Mouse (Mus musculus): ENCODE measurements around the gene Hdac10. TPM values are rescaled to one million over a fixed set of nuclear protein-coding genes. Genes with fewer than 3 reads are reported as not detected.

Hdac10 gene
- polyA plus RNA-seq, 1 experiment, result 19.0 TPM

DNA sequence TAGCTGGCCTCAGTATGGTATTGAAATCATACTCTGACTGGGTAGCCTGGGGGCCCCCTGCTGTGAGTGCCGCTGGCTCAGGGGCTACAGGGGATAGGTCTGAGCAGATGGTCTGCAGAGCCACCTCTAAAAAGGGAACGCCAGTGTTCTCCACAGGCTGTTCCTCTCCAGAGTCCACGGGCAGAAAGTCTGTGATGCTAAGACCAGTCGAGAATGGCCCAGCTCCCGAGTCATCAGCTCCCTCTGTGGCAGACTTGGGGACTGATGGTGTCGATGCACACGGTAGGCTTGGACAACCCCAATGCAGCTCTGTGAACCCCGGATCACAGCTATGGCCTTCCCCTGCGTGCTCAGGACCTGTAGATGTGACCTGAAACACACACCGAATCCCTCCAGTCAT is 24.6 kb downstream of the Hdac10 start:
- TF ChIP-seq POLR2A (IDR thresholded peaks at IDR 0.05; ENCODE audit: low read depth, low read length) (no peak), CTCF (IDR thresholded peaks at IDR 0.05; ENCODE audit: extremely low read depth, insufficient read length, insufficient replicate concordance, low read depth, low read length) (no peak)
- Histone ChIP-seq H3K36me3 (ENCODE audit: control insufficient read depth, insufficient read depth, low read length) (peaks cover 70% of the 10 kb centered on the region), H3K4me1 (ENCODE audit: control insufficient read depth, insufficient read depth, insufficient read length, low read length) (no peaks in the 10 kb centered on the region), H3K27me3 (ENCODE audit: control insufficient read depth, insufficient read depth, low read length) (no peaks in the 10 kb centered on the region), H3K4me3 (ENCODE audit: low read depth, low read length) (no peak overlapping the region), H3K27ac (ENCODE audit: insufficient read depth, low read depth, low read length) (no peak overlapping the region)
- 88% methylated on average over 10 of the region's 10 CpGs for WGBS

DNA sequence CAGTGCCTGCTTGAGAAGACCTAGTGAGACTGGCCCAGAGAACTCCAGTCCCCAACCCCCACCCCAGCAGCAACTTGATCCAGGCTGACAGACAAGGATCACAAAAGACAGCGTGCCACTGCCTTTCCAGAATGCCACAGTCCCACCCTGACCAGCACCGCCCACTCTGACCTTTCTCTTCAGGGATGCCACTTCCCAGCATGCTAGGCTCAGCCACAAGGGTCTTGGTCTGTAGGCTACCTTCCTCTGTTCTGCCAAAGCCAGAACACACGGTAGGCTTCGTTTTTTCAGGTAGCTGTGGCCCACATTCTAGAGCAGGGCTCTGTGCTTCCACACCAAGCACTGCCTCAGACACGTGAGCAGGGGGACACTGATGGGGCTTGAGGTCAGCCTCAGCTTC is 25.9 kb downstream of the Hdac10 start:
- Histone ChIP-seq H3K4me1 (ENCODE audit: control insufficient read depth, insufficient read depth, insufficient read length, low read length) (no peaks in the 10 kb centered on the region), H3K27ac (ENCODE audit: insufficient read depth, low read depth, low read length) (no peak overlapping the region), H3K4me3 (ENCODE audit: low read depth, low read length) (no peak overlapping the region), H3K27me3 (ENCODE audit: control insufficient read depth, insufficient read depth, low read length) (no peaks in the 10 kb centered on the region), H3K36me3 (ENCODE audit: control insufficient read depth, insufficient read depth, low read length) (peaks cover 71% of the 10 kb centered on the region)
- no peak for TF ChIP-seq CTCF (IDR thresholded peaks at IDR 0.05; ENCODE audit: extremely low read depth, insufficient read length, insufficient replicate concordance, low read depth, low read length)
- no peak for TF ChIP-seq POLR2A (IDR thresholded peaks at IDR 0.05; ENCODE audit: low read depth, low read length)
- WGBS, result 77% methylated on average over 5 of the region's 5 CpGs

DNA sequence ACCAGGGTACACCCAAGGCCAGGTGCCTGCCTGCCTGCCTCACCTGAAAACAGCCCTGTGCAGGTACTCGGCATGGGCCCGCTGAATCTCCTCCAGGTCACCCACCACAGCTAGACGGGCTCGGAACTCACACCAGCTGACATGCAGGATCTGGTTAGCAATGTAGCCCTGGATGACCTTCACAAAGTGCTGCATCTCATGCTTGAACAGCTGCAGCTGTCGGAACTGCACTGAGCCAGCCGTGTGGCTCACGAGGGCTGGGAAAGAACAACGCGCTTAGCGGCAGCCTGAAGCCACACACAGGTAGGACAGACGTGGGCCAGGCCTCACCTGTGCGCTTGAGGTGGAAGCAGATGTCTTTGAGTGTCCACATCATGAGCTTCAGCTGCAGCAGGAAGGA is 27.7 kb downstream of the Hdac10 start:
- H3K36me3 ChIP-seq (ENCODE audit: control insufficient read depth, insufficient read depth, low read length), result peaks cover 76% of the 10 kb centered on the region
- WGBS, result 84% methylated on average over 12 of the region's 12 CpGs
- TF ChIP-seq CTCF (IDR thresholded peaks at IDR 0.05; ENCODE audit: extremely low read depth, insufficient read length, insufficient replicate concordance, low read depth, low read length) (no peak), POLR2A (IDR thresholded peaks at IDR 0.05; ENCODE audit: low read depth, low read length) (no peak)

DNA sequence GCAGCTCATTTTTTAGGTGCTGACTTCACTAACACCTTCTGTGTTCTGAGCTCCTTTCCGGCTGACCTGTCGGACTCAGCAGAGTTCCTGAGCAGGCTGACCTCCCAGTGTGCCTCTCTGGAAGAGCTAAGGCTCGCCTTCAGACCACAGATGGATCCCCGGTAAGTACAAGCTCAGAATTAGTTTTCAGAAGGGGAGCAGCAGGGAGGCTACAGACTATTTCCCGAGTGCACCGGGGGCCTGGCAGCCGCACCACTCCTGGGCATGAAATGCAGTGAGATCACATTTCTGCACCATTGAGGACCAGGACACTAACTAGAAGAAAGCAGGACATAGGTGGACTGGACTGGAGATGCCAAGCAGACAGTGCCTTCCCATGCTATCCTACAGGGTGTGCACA is 29.9 kb downstream of the Hdac10 start:
- Histone ChIP-seq H3K4me1 (ENCODE audit: control insufficient read depth, insufficient read depth, insufficient read length, low read length) (no peaks in the 10 kb centered on the region), H3K4me3 (ENCODE audit: low read depth, low read length) (no peak overlapping the region), H3K27ac (ENCODE audit: insufficient read depth, low read depth, low read length) (no peak overlapping the region), H3K36me3 (ENCODE audit: control insufficient read depth, insufficient read depth, low read length) (peaks cover 80% of the 10 kb centered on the region), H3K27me3 (ENCODE audit: control insufficient read depth, insufficient read depth, low read length) (no peaks in the 10 kb centered on the region)
- 90% methylated on average over 7 of the region's 7 CpGs for WGBS
- TF ChIP-seq POLR2A (IDR thresholded peaks at IDR 0.05; ENCODE audit: low read depth, low read length) (no peak), CTCF (IDR thresholded peaks at IDR 0.05; ENCODE audit: extremely low read depth, insufficient read length, insufficient replicate concordance, low read depth, low read length) (no peak)

More for the DNA sequence above, 27.7 kb downstream of the Hdac10 start:
- Histone ChIP-seq H3K27me3 (ENCODE audit: control insufficient read depth, insufficient read depth, low read length) (no peaks in the 10 kb centered on the region), H3K27ac (ENCODE audit: insufficient read depth, low read depth, low read length) (no peak overlapping the region), H3K4me3 (ENCODE audit: low read depth, low read length) (no peak overlapping the region), H3K4me1 (ENCODE audit: control insufficient read depth, insufficient read depth, insufficient read length, low read length) (no peaks in the 10 kb centered on the region)

DNA sequence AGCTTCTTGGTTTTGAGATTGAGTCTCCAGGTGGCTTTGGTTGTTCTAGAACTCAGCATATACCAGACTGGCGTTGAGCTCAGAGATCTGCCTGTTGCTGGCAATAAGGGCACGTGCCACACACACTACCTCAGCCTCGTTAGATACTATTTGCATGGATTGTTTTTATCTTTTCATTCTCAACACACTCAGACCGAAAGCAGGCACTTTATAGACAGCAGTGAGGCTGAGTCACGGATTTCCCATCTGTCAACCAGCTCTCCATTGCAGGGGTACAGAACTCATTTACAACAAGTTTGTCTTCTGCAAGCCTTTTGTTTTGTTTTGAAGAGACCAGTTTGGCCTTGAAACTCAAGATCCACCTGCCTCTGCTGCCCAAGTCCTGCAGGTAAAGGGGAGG is 31.1 kb downstream of the Hdac10 start:
- Histone ChIP-seq H3K27ac (ENCODE audit: insufficient read depth, low read depth, low read length) (no peak overlapping the region), H3K36me3 (ENCODE audit: control insufficient read depth, insufficient read depth, low read length) (peaks cover 80% of the 10 kb centered on the region), H3K4me1 (ENCODE audit: control insufficient read depth, insufficient read depth, insufficient read length, low read length) (no peaks in the 10 kb centered on the region), H3K4me3 (ENCODE audit: low read depth, low read length) (no peak overlapping the region), H3K27me3 (ENCODE audit: control insufficient read depth, insufficient read depth, low read length) (no peaks in the 10 kb centered on the region)
- no peak for TF ChIP-seq POLR2A (IDR thresholded peaks at IDR 0.05; ENCODE audit: low read depth, low read length)
- TF ChIP-seq CTCF (IDR thresholded peaks at IDR 0.05; ENCODE audit: extremely low read depth, insufficient read length, insufficient replicate concordance, low read depth, low read length), result no peak
- 89% methylated on average over 5 of the region's 5 CpGs for WGBS

DNA sequence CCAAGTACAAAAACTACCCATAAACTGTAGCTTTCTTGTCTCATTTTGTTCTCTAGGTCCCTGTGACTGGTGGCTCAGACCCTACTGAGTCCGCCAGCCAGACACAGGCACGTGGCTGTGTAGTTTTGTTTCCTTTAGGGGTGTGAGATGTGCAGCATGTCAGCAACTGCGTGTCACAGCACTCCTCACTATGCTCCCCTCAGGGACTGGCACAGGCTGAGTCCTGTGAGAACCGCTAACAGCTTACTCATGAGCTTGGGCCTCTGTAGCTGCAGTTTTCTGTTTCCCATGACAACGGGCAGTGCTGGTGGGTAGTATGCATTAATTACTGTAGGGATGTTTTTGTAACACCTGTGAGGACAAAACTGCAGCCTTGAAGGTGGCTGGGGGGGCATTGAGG is 36.3 kb downstream of the Hdac10 start:
- Histone ChIP-seq H3K4me3 (ENCODE audit: low read depth, low read length) (no peak overlapping the region), H3K36me3 (ENCODE audit: control insufficient read depth, insufficient read depth, low read length) (peaks cover 43% of the 10 kb centered on the region), H3K27ac (ENCODE audit: insufficient read depth, low read depth, low read length) (no peak overlapping the region), H3K4me1 (ENCODE audit: control insufficient read depth, insufficient read depth, insufficient read length, low read length) (peaks cover 2% of the 10 kb centered on the region; the same call in 1 of the 2 replicates), H3K27me3 (ENCODE audit: control insufficient read depth, insufficient read depth, low read length) (no peaks in the 10 kb centered on the region)
- no peak for TF ChIP-seq CTCF (IDR thresholded peaks at IDR 0.05; ENCODE audit: extremely low read depth, insufficient read length, insufficient replicate concordance, low read depth, low read length)
- TF ChIP-seq POLR2A (IDR thresholded peaks at IDR 0.05; ENCODE audit: low read depth, low read length), result no peak
- WGBS, result 87% methylated on average over 5 of the region's 5 CpGs

DNA sequence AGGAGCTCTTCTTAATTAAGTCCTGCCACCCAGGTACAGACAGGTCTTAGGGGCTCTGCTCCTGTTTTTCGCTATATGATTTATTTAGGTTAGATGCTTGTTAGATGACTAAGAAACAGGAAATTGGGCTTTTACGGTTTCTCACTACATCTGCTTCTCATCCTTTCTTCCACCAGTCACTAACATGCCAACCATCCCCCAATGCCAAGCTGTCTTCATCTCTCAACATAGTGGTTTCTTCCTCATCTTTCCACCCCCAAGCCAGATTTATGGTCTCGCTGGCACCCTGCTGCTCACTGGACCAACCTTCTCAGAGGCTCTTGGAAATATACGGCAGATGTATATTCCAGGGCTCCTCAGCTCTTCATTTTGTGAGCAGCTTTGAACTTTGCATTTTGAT is 37.8 kb downstream of the Hdac10 start:
- peaks cover 2% of the 10 kb centered on the region; the same call in 1 of the 2 replicates for H3K4me1 ChIP-seq (ENCODE audit: control insufficient read depth, insufficient read depth, insufficient read length, low read length)
- H3K27me3 ChIP-seq (ENCODE audit: control insufficient read depth, insufficient read depth, low read length), result no peaks in the 10 kb centered on the region
- WGBS, result 84% methylated on average over 4 of the region's 4 CpGs
- H3K36me3 ChIP-seq (ENCODE audit: control insufficient read depth, insufficient read depth, low read length), result peaks cover 40% of the 10 kb centered on the region
- H3K27ac ChIP-seq (ENCODE audit: insufficient read depth, low read depth, low read length), result no peak overlapping the region
- no peak for TF ChIP-seq CTCF (IDR thresholded peaks at IDR 0.05; ENCODE audit: extremely low read depth, insufficient read length, insufficient replicate concordance, low read depth, low read length)
- TF ChIP-seq POLR2A (IDR thresholded peaks at IDR 0.05; ENCODE audit: low read depth, low read length), result no peak
- no peak overlapping the region for H3K4me3 ChIP-seq (ENCODE audit: low read depth, low read length)

Data from small intestine, adult 2 months (tissue).